Mouse (Mus musculus) right cerebral cortex, postnatal 14 days (tissue): ENCODE measurements at regions not wholly inside any gene's neighbourhood (a gene's known extent, or its start where the extent isn't known, plus 50 kb on each side); places are given as distances from the start of the nearest gene placed in this dataset.
A peak's percentile ranks its signal among the peaks of the same experiment; 100 is the strongest.
"Not testable (repeated sequence)": the region's sequence is repeated elsewhere in the genome, so short reads cannot be mapped to it uniquely, and the experiment has no call there.

Experiments used
- DNase-seq: peaks from one replicate; pipeline ENCODE4 v3.0.0; 2022

DNA sequence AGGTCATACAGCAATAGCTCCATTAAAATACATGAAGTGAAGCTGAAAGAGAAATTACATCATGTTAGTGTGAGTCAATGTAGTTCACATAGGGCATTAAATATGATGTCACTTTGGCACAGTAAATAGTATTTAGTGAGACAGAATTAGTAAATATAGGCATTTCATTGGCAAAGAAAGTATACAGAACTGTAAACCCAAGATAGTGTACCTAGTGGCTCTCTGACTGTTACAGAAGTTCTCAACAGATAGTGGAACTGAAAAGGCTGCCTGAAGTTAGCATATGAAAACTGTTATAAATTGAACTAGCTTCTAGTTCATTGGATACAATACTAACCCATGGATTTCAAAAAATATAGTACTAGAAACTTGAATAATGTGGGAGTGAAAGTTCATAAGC is 1642.1 kb upstream of the Cdh6 start:
- DNase-seq: no peak

DNA sequence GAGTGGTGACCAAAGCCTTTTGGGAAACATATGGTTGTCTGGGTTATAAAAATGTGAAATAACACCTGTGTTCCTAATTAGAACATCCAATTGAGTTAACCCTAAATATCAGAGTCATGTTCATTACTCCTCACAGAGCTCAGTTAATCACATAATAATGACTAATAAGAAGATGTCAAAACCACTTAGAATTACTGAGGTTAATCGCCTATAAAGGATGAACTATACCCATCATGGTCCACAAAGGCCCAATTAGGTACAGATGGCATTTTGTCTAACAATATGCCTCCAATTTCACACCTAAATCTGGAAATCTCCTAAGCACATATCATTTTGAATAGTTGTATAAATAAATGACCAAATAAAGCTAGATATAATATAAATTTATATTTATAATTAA is 1633.4 kb upstream of the Cdh6 start:
- DNase-seq: no peak

DNA sequence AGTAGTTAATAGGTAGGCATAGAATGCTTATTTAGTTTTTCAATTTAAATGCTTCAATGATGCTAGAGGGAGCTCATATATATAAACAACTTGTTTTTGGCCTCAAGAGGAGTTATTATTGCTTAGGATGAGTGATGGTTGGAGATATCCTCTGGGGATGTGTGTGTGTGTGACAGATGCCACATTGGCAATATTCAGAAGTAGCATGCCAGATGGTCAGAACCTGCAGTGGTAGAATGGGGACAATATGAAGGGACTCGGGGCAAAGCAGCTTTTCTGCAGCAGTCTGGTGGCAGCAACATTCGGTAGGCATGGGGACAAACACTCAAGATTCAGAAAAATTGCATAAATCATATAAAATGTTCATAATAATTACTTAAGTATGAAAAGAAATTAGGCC is 1621.7 kb upstream of the Cdh6 start:
- no peak for DNase-seq

DNA sequence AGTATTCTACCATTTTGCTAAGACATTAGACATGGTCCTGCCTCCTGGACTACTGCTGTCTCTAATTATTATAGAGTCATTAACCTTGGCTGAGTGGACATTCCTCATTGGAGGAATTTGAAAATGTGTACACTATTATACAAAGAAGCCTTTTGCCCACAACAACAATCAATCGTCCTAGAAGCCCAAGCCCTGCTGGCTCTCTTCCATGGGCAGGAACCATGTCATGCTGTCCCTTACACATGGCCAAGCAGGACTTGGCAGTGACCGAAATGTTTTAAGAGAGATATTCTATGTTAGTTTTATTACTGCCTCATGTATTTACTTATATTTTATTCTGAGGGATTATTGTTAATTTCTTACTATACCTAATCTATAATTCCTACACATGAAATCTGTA is 1607.3 kb upstream of the Cdh6 start:
- no peak for DNase-seq

DNA sequence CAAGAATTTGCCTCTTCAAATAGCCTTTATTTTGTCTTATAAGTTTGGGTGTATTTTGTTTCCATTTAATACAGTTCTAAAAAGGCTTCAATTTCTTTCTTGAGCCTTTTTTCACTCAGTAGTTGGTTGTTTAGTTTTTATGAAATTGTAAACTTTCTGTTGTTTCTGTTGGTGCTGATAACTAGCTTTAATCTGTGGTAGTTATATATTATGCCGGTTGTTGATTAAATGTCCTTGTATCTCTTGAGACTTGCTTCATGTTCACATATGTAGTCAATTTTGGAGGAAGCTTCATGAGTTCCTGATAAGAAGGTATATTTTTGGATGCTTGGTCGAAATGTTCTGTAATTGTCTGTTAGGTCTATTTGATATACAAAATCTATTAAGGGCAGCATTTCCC is 1568.3 kb upstream of the Cdh6 start:
- no peak for DNase-seq

DNA sequence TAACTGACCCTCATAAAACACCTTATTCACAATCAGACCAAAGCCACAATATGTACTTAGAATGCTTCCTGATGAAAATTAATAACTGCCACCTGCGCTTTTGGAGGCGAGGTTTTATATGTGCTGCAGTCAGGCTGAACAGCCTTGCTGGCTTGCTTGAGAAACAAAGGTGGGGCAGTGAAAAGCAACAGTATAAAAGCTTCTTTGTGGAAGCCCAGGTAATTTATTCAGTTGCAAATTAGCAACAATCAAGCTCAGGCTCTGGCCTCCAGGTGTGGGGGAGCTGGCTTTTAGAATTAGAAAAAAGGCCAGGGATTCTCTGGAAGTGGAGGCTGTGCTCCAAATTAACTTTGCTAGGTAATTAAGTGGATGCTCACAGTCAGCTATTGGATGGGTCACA is 1524.5 kb upstream of the Cdh6 start:
- DNase-seq: not testable (repeated sequence)

DNA sequence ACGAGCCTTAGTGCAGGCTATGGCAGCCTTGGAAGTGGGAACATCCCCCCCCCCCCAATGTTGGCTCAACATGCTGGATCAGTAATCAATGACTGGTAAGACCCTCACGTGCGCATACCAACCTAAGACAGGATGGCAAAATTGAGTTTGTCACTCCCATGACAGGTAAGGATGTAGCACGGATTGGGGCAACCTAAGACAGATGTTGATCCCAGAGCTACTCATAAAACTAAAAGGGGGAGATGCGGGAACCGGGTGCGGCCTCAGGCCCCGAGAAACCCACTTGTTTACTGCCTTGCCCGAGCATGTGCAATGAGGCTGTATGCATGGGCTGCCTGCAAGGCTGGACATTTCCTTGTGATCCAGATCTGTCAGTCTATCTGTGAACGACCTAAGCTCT is 1523.0 kb upstream of the Cdh6 start:
- DNase-seq: no peak

DNA sequence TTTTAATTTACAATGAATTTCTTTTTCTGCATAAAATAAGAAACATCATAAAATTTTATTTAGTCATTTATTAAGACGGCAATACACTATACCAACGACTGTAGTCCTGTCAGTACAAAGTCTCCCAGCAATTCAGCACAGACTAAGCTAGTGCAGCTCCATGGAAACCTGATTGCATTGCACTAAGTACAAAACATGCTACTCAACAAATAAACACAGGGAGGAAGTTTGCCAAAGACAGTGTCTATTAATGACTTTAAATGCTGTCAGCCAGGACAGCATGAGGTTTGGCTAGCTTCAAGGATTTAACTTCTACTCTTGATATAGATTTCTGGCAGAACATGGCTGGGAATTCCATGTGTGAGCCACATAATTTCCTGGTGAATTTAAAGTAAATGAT is 1515.7 kb upstream of the Cdh6 start:
- DNase-seq: no peak

DNA sequence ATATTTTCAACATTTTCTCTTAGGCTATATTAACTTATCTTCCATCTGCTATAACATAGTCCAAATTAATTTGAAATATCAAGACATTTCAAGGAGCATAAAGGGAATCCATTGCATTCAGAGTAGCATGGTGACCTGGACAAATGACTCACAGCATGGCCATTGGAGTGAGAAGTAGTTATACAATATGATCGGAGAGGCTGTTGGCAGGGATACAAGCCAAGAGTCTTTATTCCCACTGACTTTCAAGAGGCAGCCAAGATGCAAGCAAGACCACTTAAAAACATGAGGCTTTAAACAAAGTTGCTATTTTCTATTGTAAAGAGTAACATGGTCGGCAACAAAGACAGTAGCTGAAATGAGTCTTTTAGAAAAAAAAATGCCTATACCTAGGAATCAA is 1468.8 kb upstream of the Cdh6 start:
- no peak for DNase-seq

DNA sequence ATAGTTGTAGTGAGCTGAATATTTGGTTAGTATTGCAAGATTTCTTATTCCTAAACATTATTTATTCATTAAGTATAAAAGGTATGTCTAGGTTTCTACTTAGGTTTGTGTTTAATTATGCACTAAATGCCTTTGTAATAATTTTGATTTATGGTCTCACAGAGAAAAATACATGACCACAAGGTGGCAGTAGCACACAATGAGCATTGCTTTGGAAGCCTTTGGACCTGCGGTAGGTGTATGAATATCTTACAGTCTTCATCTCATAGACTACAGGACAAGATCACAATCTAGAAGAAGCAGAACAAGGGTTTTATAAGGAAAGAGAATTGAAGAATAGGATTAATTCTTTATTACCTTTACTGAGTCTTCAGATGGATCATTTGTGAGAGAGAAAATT is 1455.0 kb upstream of the Cdh6 start:
- peak; percentile 22 for DNase-seq

DNA sequence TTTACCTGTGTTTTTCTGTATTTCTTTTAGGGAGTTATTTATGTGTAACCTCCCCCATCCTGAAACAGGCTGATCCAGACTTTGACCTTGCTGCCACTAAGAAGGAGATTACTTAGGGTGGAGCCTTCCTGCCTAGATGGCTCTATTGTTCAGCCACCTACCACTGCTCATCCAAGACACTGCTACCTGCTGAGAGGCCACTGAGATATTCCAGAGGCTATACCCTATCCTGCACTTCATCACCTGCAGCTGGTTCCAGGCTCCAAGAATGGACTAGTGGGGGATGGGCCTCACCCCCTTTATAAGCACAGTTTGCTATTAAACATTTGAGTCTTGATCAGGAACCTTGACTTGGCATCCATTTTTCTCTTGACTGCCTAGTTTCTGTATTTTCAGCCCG is 1433.2 kb upstream of the Cdh6 start:
- DNase-seq: no peak
